Mouse (Mus musculus) heart, embryonic 11.5 days (tissue): ENCODE results near the gene Fgfr3. TPM values are rescaled to one million over a fixed set of nuclear protein-coding genes. Genes with fewer than 3 reads are reported as not detected.

ENCODE experiments used
- ATAC-seq: fragments of 200-750 bp; cut with Nextera tagmentation; replicated peaks from 2 replicates; pipeline ENCODE4 v1.8.0; 2017; ENCODE audit warnings: moderate library complexity; ENCODE audit not compliant: insufficient number of reproducible peaks, low FRiP score, low TSS enrichment
- H3K27ac ChIP-seq: fragments of 300-500 bp; sonication (generic); 2 replicates; pipeline ENCODE4 v1.5.1; 2014; ENCODE audit warnings: mild to moderate bottlenecking, low read depth, low read length
- H3K27me3 ChIP-seq: fragments of 300-500 bp; sonication (generic); 2 replicates; pipeline ENCODE4 v1.6.1; 2014; ENCODE audit warnings: mild to moderate bottlenecking, low read length, mixed read lengths; ENCODE audit not compliant: control insufficient read depth, insufficient read depth
- H3K36me3 ChIP-seq: fragments of 300-500 bp; sonication (generic); 2 replicates; pipeline ENCODE4 v1.6.1; 2014; ENCODE audit warnings: mild to moderate bottlenecking, low read length, moderate library complexity, mixed read lengths; ENCODE audit not compliant: control insufficient read depth, insufficient read depth
- H3K4me1 ChIP-seq: fragments of 300-500 bp; sonication (generic); 2 replicates; pipeline ENCODE4 v1.6.1; 2014; ENCODE audit warnings: low read length; ENCODE audit not compliant: control insufficient read depth, insufficient read depth
- H3K4me2 ChIP-seq: fragments of 300-500 bp; sonication (generic); 2 replicates; pipeline ENCODE4 v1.6.1; 2014; ENCODE audit warnings: mild to moderate bottlenecking, moderate library complexity
- H3K4me3 ChIP-seq: fragments of 300-500 bp; sonication (generic); 2 replicates; pipeline ENCODE4 v1.5.1; 2014; ENCODE audit warnings: low read depth, low read length
- H3K9ac ChIP-seq: fragments of 300-500 bp; sonication (generic); 2 replicates; pipeline ENCODE4 v1.6.1; 2014; ENCODE audit warnings: mild to moderate bottlenecking, low read depth, low read length, moderate library complexity
- H3K9me3 ChIP-seq: fragments of 300-500 bp; sonication (generic); replicated peaks from 2 replicates; pipeline ENCODE4 v1.6.1; 2016; ENCODE audit warnings: low read length; ENCODE audit not compliant: control insufficient read depth
- WGBS: fragments of 180-500 bp; shearing (Covaris S2); extraction: QIAGEN DNeasy Blood & Tissue Kit; methylation state at CpG from one replicate; pipeline ENCODE4 v1.1.7; 2014; ENCODE audit not compliant: insufficient replicate concordance; 5-methylcytosine and 5-hydroxymethylcytosine counted together
- polyA plus RNA-seq: library from polyadenylated mRNA; unstranded; fragments of >200 nt; fragmentation: Nextera tagmentation; extraction: Ambion mirVana; gene quantifications from 2 replicates; pipeline ENCODE4 v1.2.1, GENCODE M21; 2014

Gene Fgfr3
- polyA plus RNA-seq, 1 experiment from 2014 or later: 4.4 TPM

GRCm38 (mm10) chr5:33743481-33743880 lies 22.0 kb downstream of the Fgfr3 start:
- H3K4me2 ChIP-seq: no peak overlapping the region
- no peaks in the 10 kb centered on the region for H3K9me3 ChIP-seq
- 61% methylated on average over 8 of the region's 8 CpGs for WGBS
- no peaks in the 10 kb centered on the region for H3K27me3 ChIP-seq
- ATAC-seq: no peak
- H3K4me1 ChIP-seq: peaks cover 4% of the 10 kb centered on the region; the same call in 1 of the 2 replicates
- peaks cover 26% of the 10 kb centered on the region for H3K36me3 ChIP-seq
- no peak overlapping the region for H3K9ac ChIP-seq
- 0 out of 2 replicates have a peak overlapping the region, but pooled peaks have one; percentile 7 for H3K27ac ChIP-seq
- H3K4me3 ChIP-seq: no peak overlapping the region

- ATAC-seq: no peak
- peaks cover 7% of the 10 kb centered on the region for H3K36me3 ChIP-seq
Measured at GRCm38 (mm10) chr5:33777195-33777594, 55.7 kb downstream of the Fgfr3 start.

GRCm38 (mm10) chr5:33781964-33782344 lies 60.5 kb downstream of the Fgfr3 start:
- WGBS: 5% methylated on average over 11 of the region's 11 CpGs
- peaks cover 12% of the 10 kb centered on the region for H3K4me1 ChIP-seq

More at GRCm38 (mm10) chr5:33777195-33777594, 55.7 kb downstream of the Fgfr3 start:
- H3K4me2 ChIP-seq: no peak overlapping the region
- H3K27ac ChIP-seq: no peak overlapping the region
- H3K9me3 ChIP-seq: no peaks in the 10 kb centered on the region
- H3K4me1 ChIP-seq: peaks cover 8% of the 10 kb centered on the region
- no peak overlapping the region for H3K4me3 ChIP-seq
- H3K27me3 ChIP-seq: no peaks in the 10 kb centered on the region
- H3K9ac ChIP-seq: no peak overlapping the region

GRCm38 (mm10) chr5:33782345-33782998 lies 61.0 kb downstream of the Fgfr3 start, which contains the start of gene Letm1:
TSS of gene Letm1 (minus strand) at chr5:33782817.
- under 1% methylated on average over 56 of the region's 65 CpGs for WGBS
- Histone ChIP-seq H3K27me3 (no peaks in the 10 kb centered on the region), H3K36me3 (peaks cover 4% of the 10 kb centered on the region), H3K4me1 (peaks cover 12% of the 10 kb centered on the region), H3K4me3 (peak within 1 kb of the TSS; percentile 89), H3K4me2 (peak within 1 kb of the TSS; percentile 89), H3K9ac (peak within 1 kb of the TSS; percentile 87), H3K9me3 (no peaks in the 10 kb centered on the region), H3K27ac (peak within 1 kb of the TSS; percentile 88)
- peak; percentile 99 for ATAC-seq

More at GRCm38 (mm10) chr5:33781964-33782344, 60.5 kb downstream of the Fgfr3 start:
- 0 out of 2 replicates have a peak, but pooled peaks have one; percentile 24 for ATAC-seq
- peak overlapping the region; percentile 89 for H3K4me3 ChIP-seq
- H3K36me3 ChIP-seq: peaks cover 7% of the 10 kb centered on the region
- H3K9ac ChIP-seq: peak overlapping the region; percentile 87
- no peaks in the 10 kb centered on the region for H3K9me3 ChIP-seq
- H3K4me2 ChIP-seq: peak overlapping the region; percentile 89
- H3K27ac ChIP-seq: peak overlapping the region; percentile 88
- no peaks in the 10 kb centered on the region for H3K27me3 ChIP-seq

- peak; percentile 20; the same call in 1 of the 2 replicates for ATAC-seq
- peaks cover 12% of the 10 kb centered on the region for H3K4me1 ChIP-seq
- H3K36me3 ChIP-seq: no peaks in the 10 kb centered on the region
- 9% methylated on average over 6 of the region's 6 CpGs for WGBS
- peak overlapping the region; percentile 87 for H3K9ac ChIP-seq
- peak overlapping the region; percentile 89 for H3K4me3 ChIP-seq
- no peaks in the 10 kb centered on the region for H3K9me3 ChIP-seq
- peak overlapping the region; percentile 89 for H3K4me2 ChIP-seq
- H3K27me3 ChIP-seq: no peaks in the 10 kb centered on the region
- no peak overlapping the region for H3K27ac ChIP-seq
Measured at GRCm38 (mm10) chr5:33782999-33783390, 61.5 kb downstream of the Fgfr3 start.

Other genes starting within 250 kb of the Fgfr3 start
- gene Fam53a, start 92.0 kb upstream of the Fgfr3 start, polyA plus RNA-seq: 56.6 and 59.5 TPM in 2 replicates
- 1.5 and 2.0 TPM in 2 replicates for gene Gm9903, start 91.7 kb upstream of the Fgfr3 start, polyA plus RNA-seq
- 162 and 166 TPM in 2 replicates for gene Slbp, start 69.1 kb upstream of the Fgfr3 start, polyA plus RNA-seq
- gene Tacc3, start 63.5 kb upstream of the Fgfr3 start, polyA plus RNA-seq: 171 and 186 TPM in 2 replicates
- gene Tmem129, start 63.3 kb upstream of the Fgfr3 start, polyA plus RNA-seq: 41.5 and 42.3 TPM in 2 replicates
- gene Letm1, start 61.1 kb downstream of the Fgfr3 start, polyA plus RNA-seq: 40.3 and 44.5 TPM in 2 replicates
- 46.8 and 48.7 TPM in 2 replicates for gene Nsd2, start 99.1 kb downstream of the Fgfr3 start, polyA plus RNA-seq
- gene Nelfa, start 214.7 kb downstream of the Fgfr3 start, polyA plus RNA-seq: 33.9 and 36.0 TPM in 2 replicates